Mouse (Mus musculus) adrenal gland, adult 8-10 months (tissue): ENCODE data around the gene Tmx4. TPM values are rescaled to one million over a fixed set of nuclear protein-coding genes. Genes with fewer than 3 reads are reported as not detected.
"Not testable (repeated sequence)": the region's sequence is repeated elsewhere in the genome, so short reads cannot be mapped to it uniquely, and the experiment has no call there.

Experiments
- DNase-seq: peaks from one replicate; pipeline ENCODE4 v3.0.0; 2022
- total RNA-seq, 4 experiments: library from RNA; stranded (reverse); gene quantifications; 2 replicates each; pipeline ENCODE4 v1.2.4; 2022

Tmx4 gene
- 10 to 100 TPM; 46.9 to 59.3 (median 54.2) TPM for total RNA-seq

GRCm38 (mm10) chr2:134643514-134644300 lies at the start of gene Tmx4:
Gene Tmx4, minus strand, starts transcription at chr2:134644145.
- peak; percentile 99 for DNase-seq

GRCm38 (mm10) chr2:134692125-134692524 lies 48.2 kb upstream of the Tmx4 start:
- DNase-seq, result no peak

- DNase-seq, result no peak
Observed at GRCm38 (mm10) chr2:134691055-134691454, 47.1 kb upstream of the Tmx4 start.

- no peak for DNase-seq
Observed at GRCm38 (mm10) chr2:134682326-134682725, 38.4 kb upstream of the Tmx4 start.

GRCm38 (mm10) chr2:134681271-134681961 lies 37.5 kb upstream of the Tmx4 start:
- DNase-seq, result peak; percentile 11

- no peak for DNase-seq
Observed at GRCm38 (mm10) chr2:134679567-134679966, 35.6 kb upstream of the Tmx4 start.

GRCm38 (mm10) chr2:134675465-134675864 lies 31.5 kb upstream of the Tmx4 start:
- DNase-seq, result no peak

- DNase-seq, result peak; percentile 5
Observed at GRCm38 (mm10) chr2:134673604-134674003, 29.7 kb upstream of the Tmx4 start.

GRCm38 (mm10) chr2:134656477-134656876 lies 12.5 kb upstream of the Tmx4 start:
- DNase-seq, result no peak

GRCm38 (mm10) chr2:134654668-134655067 lies 10.7 kb upstream of the Tmx4 start:
- DNase-seq, result no peak

GRCm38 (mm10) chr2:134652759-134653158 lies 8.8 kb upstream of the Tmx4 start:
- DNase-seq, result no peak

- DNase-seq, result no peak
Observed at GRCm38 (mm10) chr2:134648999-134649398, 5.1 kb upstream of the Tmx4 start.

GRCm38 (mm10) chr2:134645752-134646151 lies 1.8 kb upstream of the Tmx4 start:
- DNase-seq, result no peak

- no peak for DNase-seq
Observed at GRCm38 (mm10) chr2:134645166-134645565, 1.2 kb upstream of the Tmx4 start.

- DNase-seq, result no peak
Observed at GRCm38 (mm10) chr2:134644301-134644912, 462 bp upstream of the Tmx4 start.

- no peak for DNase-seq
Observed at GRCm38 (mm10) chr2:134642377-134642776, 1.6 kb downstream of the Tmx4 start.

GRCm38 (mm10) chr2:134641372-134641771 lies 2.6 kb downstream of the Tmx4 start:
- no peak for DNase-seq

- no peak for DNase-seq
Observed at GRCm38 (mm10) chr2:134640398-134640797, 3.5 kb downstream of the Tmx4 start.

GRCm38 (mm10) chr2:134628541-134628940 lies 15.4 kb downstream of the Tmx4 start:
- DNase-seq, result not testable (repeated sequence)

GRCm38 (mm10) chr2:134604935-134605334 lies 39.0 kb downstream of the Tmx4 start:
- DNase-seq, result no peak

GRCm38 (mm10) chr2:134591081-134591694 lies 52.8 kb downstream of the Tmx4 start:
- DNase-seq, result no peak

GRCm38 (mm10) chr2:134585243-134585642 lies 58.7 kb downstream of the Tmx4 start:
- DNase-seq, result no peak

- DNase-seq, result no peak
Observed at GRCm38 (mm10) chr2:134559422-134559821, 84.5 kb downstream of the Tmx4 start.
